Mouse (Mus musculus) spleen, adult 18-20 months (tissue): ENCODE results near the gene Selp.

Source experiments
- DNase-seq, 2 experiments: peaks; one replicate each; pipeline ENCODE4 v3.0.0; 2022; ENCODE audit warnings: mixed read lengths in 2 of 2

Selp gene

DNA sequence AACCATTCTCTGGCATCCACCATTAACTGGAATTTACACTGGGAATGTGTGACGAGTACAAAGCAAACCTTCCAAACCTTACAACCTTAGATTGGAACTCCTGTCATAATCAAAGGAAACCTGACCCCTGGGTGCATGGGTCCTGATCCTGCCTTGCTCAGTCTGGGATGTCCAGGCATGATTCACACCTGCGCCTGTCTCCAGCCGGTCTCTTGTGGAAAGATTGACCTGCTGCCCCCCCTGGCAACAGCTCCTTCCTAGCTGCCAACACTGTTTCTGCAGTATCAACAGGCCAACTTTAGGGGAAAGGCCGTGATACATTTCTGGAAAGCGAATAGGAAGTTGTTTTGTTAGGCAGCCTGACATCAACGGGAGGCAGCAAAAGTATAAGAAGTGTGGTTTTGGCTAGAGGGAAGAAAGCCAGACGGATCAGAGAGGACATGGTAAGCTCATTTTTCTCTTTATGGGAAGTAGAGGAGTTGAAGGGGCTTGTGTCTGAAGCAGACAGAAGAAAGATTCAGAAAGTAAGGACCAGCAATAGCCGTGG, at the start of gene Selp:
TSS of gene Selp (plus strand) at position 318 of the 547 bp plus-strand sequence.
- no peak for DNase-seq

- no peak for DNase-seq
Observed at GRCm38 (mm10) chr1:164069261-164069660, 45.8 kb upstream of the Selp start.

GRCm38 (mm10) chr1:164070461-164070860, 44.6 kb upstream of the Selp start:
- DNase-seq: no peak

DNA sequence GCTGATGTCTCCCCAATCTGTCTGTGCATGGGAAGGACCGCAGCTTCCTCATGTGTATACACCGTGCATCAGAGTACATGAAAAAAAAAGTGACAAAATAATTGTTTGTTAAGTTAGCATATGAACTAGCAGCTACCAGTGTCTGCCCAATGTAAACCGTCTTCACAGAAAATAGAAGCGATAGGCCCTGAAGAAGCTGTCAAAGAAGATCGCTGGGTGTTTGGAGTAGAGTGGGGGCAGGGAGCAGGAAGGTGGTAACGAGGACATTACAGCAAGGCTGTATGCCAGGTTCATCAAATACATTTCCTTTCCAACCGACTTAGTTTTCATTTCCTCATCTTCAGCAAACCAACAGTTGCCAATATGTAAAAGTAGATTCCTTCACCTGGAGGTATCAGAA, 44.0 kb upstream of the Selp start:
- peak in 1 of 2 experiments; percentile 45 for DNase-seq

DNA sequence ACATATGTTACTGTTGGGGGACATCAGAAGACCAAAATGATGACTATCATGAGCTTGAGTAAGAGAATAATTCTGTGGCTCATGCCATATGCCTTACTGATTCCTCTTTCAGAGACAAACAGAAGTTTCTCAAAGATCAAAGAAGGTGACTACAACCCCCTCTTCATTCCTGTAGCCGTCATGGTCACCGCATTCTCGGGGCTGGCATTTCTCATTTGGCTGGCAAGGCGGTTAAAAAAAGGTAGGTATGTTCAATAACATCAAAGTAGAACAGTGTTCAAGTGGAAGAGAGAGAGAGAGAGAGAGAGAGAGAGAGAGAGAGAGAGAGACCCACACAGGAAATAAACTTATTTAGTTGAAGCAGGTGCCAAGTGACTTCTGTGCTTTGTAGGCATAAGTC, 43.1 kb upstream of the Selp start:
- DNase-seq: no peak

DNA sequence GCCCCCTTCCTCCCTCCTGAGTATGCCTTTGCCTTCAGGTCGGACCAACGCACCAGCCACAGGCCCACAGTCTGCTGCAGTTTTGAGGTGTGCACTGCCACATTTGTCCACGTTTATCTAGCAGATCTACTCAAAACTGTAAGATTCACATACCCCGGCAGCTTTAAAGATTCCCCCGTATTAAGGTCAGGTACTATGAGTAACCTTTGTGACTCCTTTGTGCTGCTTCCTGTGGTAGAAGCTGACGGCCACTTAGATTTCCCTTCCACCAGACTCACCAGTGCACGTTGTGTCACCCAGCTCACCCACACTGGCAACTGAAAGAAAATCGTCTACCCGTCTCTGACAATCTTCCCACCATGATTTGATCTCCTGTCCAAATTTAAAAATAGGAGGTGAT, 42.0 kb upstream of the Selp start:
- DNase-seq: no peak

DNA sequence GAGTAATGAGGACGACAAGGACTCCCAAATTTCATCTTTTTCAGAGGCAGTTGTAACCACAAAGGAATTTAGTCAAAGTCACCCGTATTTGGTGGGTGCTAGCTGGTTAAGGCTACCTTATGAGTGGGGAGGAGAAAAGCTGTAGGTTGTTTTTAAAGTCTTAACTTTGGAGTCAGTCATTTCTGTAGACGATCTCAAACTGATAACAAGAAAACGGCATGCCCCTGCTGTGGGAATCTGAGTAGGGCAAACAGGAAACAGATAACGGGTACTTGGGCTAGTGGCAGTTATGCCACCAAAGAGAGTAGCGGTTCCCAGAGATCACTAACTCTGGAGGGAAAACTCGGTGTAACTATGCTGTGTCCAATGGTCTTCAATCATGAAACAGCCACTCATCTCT, 41.3 kb upstream of the Selp start:
- DNase-seq: no peak

DNA sequence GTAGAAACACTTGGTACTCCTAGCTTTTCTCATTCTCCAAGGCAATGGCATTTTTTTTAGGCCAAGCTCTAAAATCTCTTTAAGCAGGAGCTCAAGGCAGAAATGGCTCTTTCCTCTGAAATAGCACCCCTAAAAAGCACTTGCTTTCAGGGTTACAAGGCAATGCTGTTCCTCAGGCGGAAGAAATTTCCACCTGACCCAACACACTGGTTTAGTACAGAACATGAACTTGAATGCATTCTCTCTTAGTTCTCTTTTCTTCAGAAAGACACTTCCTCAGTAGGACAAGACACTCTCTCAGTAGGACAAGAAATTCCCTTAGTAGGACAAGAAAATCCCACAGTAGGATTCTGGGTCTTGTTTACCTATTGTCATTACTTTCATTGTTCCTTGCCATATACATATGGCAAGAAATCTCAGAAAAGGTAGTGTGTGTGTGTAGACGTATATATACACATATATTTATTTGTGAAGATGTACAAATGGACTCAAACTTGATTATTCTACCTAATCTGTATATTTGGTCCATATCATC, 40.4 kb upstream of the Selp start:
- DNase-seq: no peak

- DNase-seq: no peak
Observed at GRCm38 (mm10) chr1:164075416-164075815, 39.6 kb upstream of the Selp start.

GRCm38 (mm10) chr1:164076441-164076840, 38.6 kb upstream of the Selp start:
- no peak for DNase-seq

GRCm38 (mm10) chr1:164077031-164077430, 38.0 kb upstream of the Selp start:
- DNase-seq: peak in 1 of 2 experiments; percentile 41

- peak in 1 of 2 experiments; percentile 47 for DNase-seq
Observed at GRCm38 (mm10) chr1:164078323-164078741, 36.7 kb upstream of the Selp start.

DNA sequence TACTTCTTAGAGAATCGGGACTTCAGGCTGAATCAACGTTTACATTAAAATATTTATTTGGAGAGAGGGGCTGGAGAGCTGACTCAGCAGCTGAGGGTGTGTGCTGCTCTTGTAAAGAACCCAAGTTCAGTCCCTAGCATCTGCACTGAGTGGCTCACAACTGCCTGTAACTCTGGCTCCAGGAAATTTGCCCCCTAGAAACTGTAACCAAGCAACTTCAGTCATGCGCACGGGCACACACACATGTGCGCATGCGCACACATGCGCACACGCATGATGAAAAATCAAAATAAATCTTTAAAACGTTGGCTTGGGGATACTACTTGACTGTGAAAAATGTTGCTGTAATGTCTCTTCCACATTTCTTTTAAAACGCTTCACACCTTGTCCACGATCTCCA, 36.0 kb upstream of the Selp start:
- no peak for DNase-seq

DNA sequence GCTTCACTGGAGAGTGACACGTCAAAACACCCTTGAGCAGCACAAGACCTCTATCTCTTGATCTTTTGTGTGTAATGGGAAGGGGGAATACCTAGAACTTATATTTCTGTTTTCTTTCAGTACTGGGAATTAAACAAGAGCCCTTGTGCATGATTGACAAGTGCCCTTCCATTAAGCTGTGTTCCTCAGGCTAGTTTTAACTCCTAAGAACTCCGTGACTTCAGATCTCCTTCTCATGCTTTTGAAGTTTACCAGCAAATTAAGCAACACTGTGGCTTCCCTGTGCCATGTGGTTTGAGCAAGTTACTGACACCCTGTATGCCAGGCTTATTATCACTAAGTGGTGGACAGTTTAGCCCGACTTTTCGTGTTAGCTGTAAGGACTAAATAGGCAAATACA, 32.0 kb upstream of the Selp start:
- DNase-seq: no peak

- no peak for DNase-seq
Observed at GRCm38 (mm10) chr1:164086797-164087196, 28.3 kb upstream of the Selp start.

GRCm38 (mm10) chr1:164087872-164088271, 27.2 kb upstream of the Selp start:
- no peak for DNase-seq

- no peak for DNase-seq
Observed at GRCm38 (mm10) chr1:164096780-164097179, 18.3 kb upstream of the Selp start.

DNA sequence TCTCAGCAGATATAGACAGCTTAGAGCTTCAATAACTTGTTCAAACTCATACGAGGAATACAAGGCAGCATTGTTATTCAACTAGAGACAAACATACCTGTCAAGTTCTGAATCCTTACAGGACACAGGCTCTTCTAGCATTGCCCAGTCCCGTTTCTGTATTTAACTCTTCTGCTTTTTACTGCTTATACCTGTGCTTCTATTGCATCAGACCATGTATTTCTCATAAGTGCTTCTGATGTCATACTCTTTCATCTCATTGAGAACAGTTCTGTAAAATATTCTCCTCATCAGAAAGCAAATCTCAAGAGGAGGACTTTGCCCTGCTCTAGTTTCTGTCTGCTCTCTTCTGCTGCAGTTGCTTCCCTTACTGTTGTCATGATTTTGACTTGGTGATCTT, 17.2 kb upstream of the Selp start:
- DNase-seq: no peak

- DNase-seq: no peak
Observed at GRCm38 (mm10) chr1:164098372-164098771, 16.7 kb upstream of the Selp start.

DNA sequence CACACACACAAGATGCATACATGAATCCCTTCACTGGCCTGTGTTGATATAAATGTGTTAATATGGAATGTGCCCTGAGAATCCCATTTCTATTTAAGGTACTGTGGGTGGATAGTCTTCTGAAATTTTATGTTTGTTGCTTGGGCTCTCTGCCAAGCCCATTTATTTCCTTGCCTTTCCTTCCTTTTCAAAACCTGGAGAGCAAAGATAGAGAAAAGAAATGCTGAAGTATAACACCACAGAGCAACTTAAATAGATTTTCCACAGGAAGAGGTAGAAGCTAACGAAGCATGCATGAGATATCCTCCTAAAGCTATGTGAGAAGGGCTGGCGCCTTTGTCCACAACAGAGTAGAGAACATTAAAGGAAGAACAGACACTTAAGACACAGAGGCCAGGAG, 5.3 kb upstream of the Selp start:
- DNase-seq: no peak

DNA sequence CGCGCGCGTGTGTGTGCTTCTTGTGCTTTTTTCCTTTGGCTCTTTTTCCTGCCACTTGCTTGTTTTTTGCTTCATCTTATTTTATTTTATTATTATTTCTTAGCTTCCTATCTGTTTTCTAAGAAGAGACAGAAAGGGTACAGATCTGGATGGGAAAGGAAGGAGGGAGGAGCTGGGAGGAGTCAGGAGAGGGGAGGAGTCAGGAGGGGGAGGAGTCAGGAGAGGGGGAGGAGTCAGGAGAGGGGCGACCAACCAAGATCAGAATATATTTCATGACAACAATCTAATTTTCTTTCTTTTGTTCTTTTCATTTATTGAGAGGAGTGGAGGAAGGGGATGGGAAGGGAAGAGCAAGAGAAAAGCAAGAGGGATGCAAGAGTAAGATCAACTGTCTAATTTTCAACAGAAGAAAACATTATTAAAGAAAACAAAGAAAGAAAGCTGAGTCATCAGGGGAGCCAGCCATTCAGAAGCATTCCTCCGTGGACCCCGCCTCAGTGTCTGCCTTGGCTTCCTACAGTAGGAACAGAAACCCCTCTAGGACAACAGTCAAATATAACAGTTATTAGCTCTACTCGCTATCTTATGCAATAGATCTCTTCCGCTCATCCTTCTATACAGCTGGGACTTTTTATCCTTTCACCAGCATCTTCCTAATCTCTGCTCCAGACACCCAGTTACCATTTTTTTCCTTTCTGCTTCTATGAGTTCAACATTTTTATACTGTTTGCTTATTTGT, 4.3 kb upstream of the Selp start:
- DNase-seq: no peak

GRCm38 (mm10) chr1:164114280-164114679, 784 bp upstream of the Selp start:
- no peak for DNase-seq

DNA sequence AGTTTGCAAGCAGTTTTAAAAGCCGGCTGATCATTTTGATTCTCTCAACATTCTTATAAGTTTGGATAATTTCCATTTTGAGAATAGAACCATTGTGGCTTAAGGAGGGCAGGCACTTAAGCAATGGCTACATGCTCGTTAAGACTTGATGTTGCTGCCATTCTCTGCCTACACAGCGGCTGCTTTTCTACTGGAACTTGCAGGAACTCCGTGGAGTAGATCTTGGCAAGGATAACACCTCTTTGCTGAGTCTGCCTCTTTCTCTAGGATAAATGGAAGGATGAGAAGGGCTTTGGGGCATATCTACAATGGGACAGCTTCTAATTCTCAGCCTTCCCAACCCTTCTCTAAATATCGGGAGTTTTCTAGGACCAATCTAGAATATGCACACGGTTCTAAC, 583 bp downstream of the Selp start:
- DNase-seq: no peak

DNA sequence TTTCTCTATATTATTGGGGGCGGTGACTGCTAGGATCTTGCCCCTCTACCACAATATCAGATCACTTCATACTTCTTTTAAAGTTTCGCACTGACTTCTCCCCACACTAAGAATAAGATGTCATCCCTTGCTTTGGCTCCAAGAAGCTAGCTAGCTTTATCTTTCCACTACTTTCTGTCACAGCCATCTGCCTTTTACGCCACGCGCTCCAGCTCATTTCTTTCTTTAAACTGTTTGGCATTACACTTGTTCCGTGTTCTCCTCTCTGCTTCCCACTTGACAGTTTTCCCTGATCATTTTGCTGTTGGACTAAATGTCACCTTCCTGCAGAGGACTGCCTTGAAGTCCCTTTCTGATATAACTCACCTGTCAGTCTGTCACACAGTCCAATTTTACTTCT, 2.8 kb downstream of the Selp start:
- no peak for DNase-seq
